Mouse (Mus musculus): Measurements from ENCODE around the gene Ipo11.

- TF ChIP-seq TBP (conservative IDR thresholded peaks at IDR 0.05; ENCODE audit: low read depth, low read length) (no peak), SIN3A (IDR thresholded peaks at IDR 0.05; ENCODE audit: low read length) (no peak), EP300 (IDR thresholded peaks at IDR 0.05; ENCODE audit: low read length) (no peak)
Observed at GRCm38 (mm10) chr13:106838778-106839177, 98.0 kb downstream of the Ipo11 start.
